Mouse (Mus musculus) midbrain, embryonic 13.5 days (tissue): ENCODE data around the gene Ccnb1. TPM values are rescaled to one million over a fixed set of nuclear protein-coding genes. Genes with fewer than 3 reads are reported as not detected.
A peak's percentile ranks its signal among the peaks of the same experiment; 100 is the strongest.

Experiments used
- ATAC-seq: fragments of 200-750 bp; cut with Nextera tagmentation; 2 replicates; pipeline ENCODE4 v1.8.0; 2017; ENCODE audit warnings: mild to moderate bottlenecking, moderate TSS enrichment, moderate library complexity
- H3K27ac ChIP-seq: fragments of 300-500 bp; sonication (generic); 2 replicates; pipeline ENCODE4 v1.5.1; 2015; ENCODE audit warnings: inconsistent platforms, mild to moderate bottlenecking, moderate library complexity
- H3K27me3 ChIP-seq: fragments of 300-500 bp; sonication (generic); 2 replicates; pipeline ENCODE4 v1.6.1; 2015; ENCODE audit warnings: mild to moderate bottlenecking, inconsistent platforms
- H3K36me3 ChIP-seq: fragments of 300-500 bp; sonication (generic); 2 replicates; pipeline ENCODE4 v1.6.1; 2015; ENCODE audit warnings: mild to moderate bottlenecking, inconsistent platforms
- H3K4me1 ChIP-seq: fragments of 300-500 bp; sonication (generic); replicated peaks from 2 replicates; pipeline ENCODE4 v1.6.1; 2015; ENCODE audit warnings: inconsistent platforms
- H3K4me2 ChIP-seq: fragments of 300-500 bp; sonication (generic); replicated peaks from 2 replicates; pipeline ENCODE4 v1.6.1; 2015; ENCODE audit warnings: moderate library complexity, mild to moderate bottlenecking, inconsistent platforms
- H3K4me3 ChIP-seq: fragments of 300-500 bp; sonication (generic); replicated peaks from 2 replicates; pipeline ENCODE4 v1.5.1; 2015; ENCODE audit warnings: mild to moderate bottlenecking, inconsistent platforms
- H3K9ac ChIP-seq: fragments of 300-500 bp; sonication (generic); replicated peaks from 2 replicates; pipeline ENCODE4 v1.6.1; 2015; ENCODE audit warnings: mild to moderate bottlenecking, inconsistent platforms
- H3K9me3 ChIP-seq: fragments of 300-500 bp; sonication (generic); 2 replicates; pipeline ENCODE4 v1.6.1; 2016; ENCODE audit warnings: mild to moderate bottlenecking, inconsistent platforms
- WGBS: fragments of 180-500 bp; shearing (Covaris S2); methylation state at CpG from one replicate; pipeline ENCODE4 v1.1.7; 2015; 5-methylcytosine and 5-hydroxymethylcytosine counted together
- polyA plus RNA-seq: library from polyadenylated mRNA; unstranded; fragments of >200 nt; fragmentation: Nextera tagmentation; extraction: Ambion mirVana; gene quantifications from 2 replicates; pipeline ENCODE4 v1.2.1, GENCODE M21; 2015

Ccnb1 gene
- polyA plus RNA-seq, 1 experiment from 2014 or later: 119 TPM

DNA sequence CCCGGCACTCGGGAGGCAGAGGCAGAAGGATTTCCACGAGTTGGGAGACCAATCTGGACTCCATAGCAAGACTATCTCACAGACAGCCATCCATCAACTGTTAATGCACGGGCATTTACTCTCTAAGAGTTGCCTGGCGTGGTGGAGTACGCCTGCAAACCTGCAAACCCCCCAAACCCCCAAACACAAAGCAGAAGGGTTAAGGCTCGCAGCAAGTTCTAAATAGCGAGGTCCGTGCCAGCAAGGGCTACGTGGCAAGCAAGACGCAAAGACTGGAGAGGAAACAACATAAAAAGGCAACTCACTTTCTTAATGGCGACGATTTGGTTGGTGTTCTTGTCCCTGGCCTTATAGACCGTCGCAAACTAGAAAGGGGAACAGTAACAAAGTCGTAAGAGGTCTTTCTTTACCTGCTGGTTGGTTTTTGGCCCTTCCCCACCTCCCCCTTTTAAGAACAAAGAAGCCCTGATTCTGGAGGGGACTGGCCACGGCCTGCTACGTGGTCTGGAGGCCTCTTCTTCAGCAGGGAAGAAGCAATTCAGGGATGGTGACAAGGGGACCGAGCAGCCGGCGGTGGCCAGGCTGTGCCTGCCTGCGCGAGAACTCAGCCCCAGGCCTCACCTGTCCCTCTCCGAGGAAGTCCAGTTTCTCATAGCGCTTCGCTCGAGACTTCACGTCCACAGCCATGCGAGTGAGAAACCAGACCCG is 56.1 kb downstream of the Ccnb1 start:
- WGBS: 1% methylated on average over 30 of the region's 30 CpGs

More for the DNA sequence above, 56.1 kb downstream of the Ccnb1 start:
- ATAC-seq: peak; percentile 94
- Histone ChIP-seq H3K27ac (peak overlapping the region; percentile 89), H3K4me3 (peak overlapping the region; percentile 93), H3K4me2 (peak overlapping the region; percentile 94), H3K4me1 (peaks cover 23% of the 10 kb centered on the region), H3K27me3 (no peaks in the 10 kb centered on the region), H3K9me3 (no peaks in the 10 kb centered on the region), H3K36me3 (peaks cover 24% of the 10 kb centered on the region), H3K9ac (peak overlapping the region; percentile 95)

Other genes starting within 250 kb of the Ccnb1 start
- gene Ocln, start 233.9 kb downstream of the Ccnb1 start, polyA plus RNA-seq: 3.6 and 4.3 TPM in 2 replicates
- gene Marveld2, start 169.6 kb downstream of the Ccnb1 start, polyA plus RNA-seq: 1.5 and 2.3 TPM in 2 replicates
- gene Ak6, start 135.6 kb downstream of the Ccnb1 start, polyA plus RNA-seq: 339 and 353 TPM in 2 replicates
- gene Rad17, start 135.5 kb downstream of the Ccnb1 start, polyA plus RNA-seq: 20.9 and 21.2 TPM in 2 replicates
- gene Taf9, start 135.0 kb downstream of the Ccnb1 start, polyA plus RNA-seq: 21.6 and 24.0 TPM in 2 replicates
- 1.5 and 2.1 TPM in 2 replicates for gene Ccdc125, start 116.9 kb downstream of the Ccnb1 start, polyA plus RNA-seq
- gene Cdk7, start 55.6 kb downstream of the Ccnb1 start, polyA plus RNA-seq: 54.1 and 58.0 TPM in 2 replicates
- gene Mrps36, start 41.9 kb downstream of the Ccnb1 start, polyA plus RNA-seq: 122 and 137 TPM in 2 replicates
- gene Cenph, start 10.7 kb downstream of the Ccnb1 start, polyA plus RNA-seq: 14.5 and 16.2 TPM in 2 replicates
- 30.3 and 32.5 TPM in 2 replicates for gene Slc30a5, start 46.9 kb upstream of the Ccnb1 start, polyA plus RNA-seq